Mouse (Mus musculus): ENCODE results near the gene Odf3. TPM values are rescaled to one million over a fixed set of nuclear protein-coding genes. Genes with fewer than 3 reads are reported as not detected.

The Odf3 gene
- total RNA-seq (2012; rRNA removed) = not detected in 2 replicates
- total RNA-seq (2014; rRNA removed) = not detected in 2 replicates
- not detected in 2 replicates for polyA plus RNA-seq (2012; ENCODE audit: insufficient read length, low read depth)

GRCm38 (mm10) chr7:140847755-140848580 lies at the start of gene Odf3:
Odf3 (plus strand) TSS chr7:140847805.
- Histone ChIP-seq H3K4me2 (ENCODE audit: insufficient read depth, low read depth, poor library complexity, severe bottlenecking) (no peak within 1 kb of the TSS), H3K79me2 (replicated peaks; ENCODE audit: control insufficient read depth, extremely low read depth, insufficient read depth, poor library complexity, severe bottlenecking) (no peaks in the 10 kb centered on the region), H3K9me3 (replicated peaks; ENCODE audit: low read length) (no peaks in the 10 kb centered on the region), H3K9ac (ENCODE audit: insufficient read depth, low read depth) (no peak within 1 kb of the TSS), H3K27me3 (replicated peaks) (peaks cover 42% of the 10 kb centered on the region), H3K4me1 (ENCODE audit: control insufficient read depth in 1 of 2, insufficient read depth in 2 of 2) (peaks cover 0 to 5% of the 10 kb centered on the region in 2 experiments; a peak in 2 of 4 replicates), H3K4me3 (replicated peaks in 1 of 3; ENCODE audit: low read depth in 2 of 3, low read length in 2 of 3, poor library complexity in 1 of 3) (no peak within 1 kb of the TSS), H3K27ac (ENCODE audit: insufficient read depth, low read depth) (no peak within 1 kb of the TSS), H3K36me3 (replicated peaks in 1 of 2; ENCODE audit: control insufficient read depth in 1 of 2, insufficient read depth in 1 of 2, low read length in 1 of 2) (peaks cover 17 to 24% of the 10 kb centered on the region in 2 experiments)
- in situ Hi-C loops (cut with MboI; ENCODE audit: low pct_ligation_motif_present, low pct_unique_long_range_greater_than_20kb, low sequenced_read_pairs) (loop anchor here (5.0 to 25.0 kb wide), 3 partner anchors 204 to 761 kb away; partner anchors contain the start of genes Caly, Prap1 and Rnh1), dilution Hi-C loops (cut with MboI; ENCODE audit: extremely low pct_ligation_motif_present, extremely low pct_unique_long_range_greater_than_20kb, low sequenced_read_pairs) (no loop called here)
- DNase-seq (ENCODE audit: extremely low read depth) = no peak
- TF ChIP-seq SMC3 (IDR thresholded peaks at IDR 0.05; ENCODE audit: low read depth, low read length) (no peak), USF2 (conservative IDR thresholded peaks at IDR 0.05; ENCODE audit: low read depth, low read length) (no peak), EP300 (IDR thresholded peaks at IDR 0.05; ENCODE audit: low read length) (no peak), HCFC1 (IDR thresholded peaks at IDR 0.05; ENCODE audit: low read depth, low read length) (no peak), E2F4 (IDR thresholded peaks at IDR 0.05; ENCODE audit: insufficient replicate concordance, low read depth, low read length) (no peak), CTCF (conservative IDR thresholded peaks at IDR 0.05 in 1 of 2, IDR thresholded peaks at IDR 0.05 in 1 of 2; ENCODE audit: low read depth in 2 of 2, low read length in 2 of 2) (no peak), JUND (conservative IDR thresholded peaks at IDR 0.05; ENCODE audit: low read depth, low read length) (no peak), JUN (IDR thresholded peaks at IDR 0.05; ENCODE audit: insufficient read depth, low read depth, low read length) (no peak), POLR2A (IDR thresholded peaks at IDR 0.05; ENCODE audit: low read depth, low read length) (no peak), ZMIZ1 (IDR thresholded peaks at IDR 0.05; ENCODE audit: low read depth, low read length) (no peak), BHLHE40 (IDR thresholded peaks at IDR 0.05; ENCODE audit: low read depth, low read length) (no peak), POLR2AphosphoS2 (IDR thresholded peaks at IDR 0.05; ENCODE audit: low read depth, low read length) (no peak), USF1 (IDR thresholded peaks at IDR 0.05; ENCODE audit: low read depth, low read length) (no peak)

- H3K36me3 ChIP-seq (replicated peaks in 1 of 2; ENCODE audit: control insufficient read depth in 1 of 2, insufficient read depth in 1 of 2, low read length in 1 of 2) = no peaks in the 10 kb centered on the region
- no peak overlapping the region for H3K9ac ChIP-seq (ENCODE audit: insufficient read depth, low read depth)
- H3K27me3 ChIP-seq (replicated peaks) = peaks cover 90% of the 10 kb centered on the region
- in situ Hi-C loops (cut with MboI; ENCODE audit: low pct_ligation_motif_present, low pct_unique_long_range_greater_than_20kb, low sequenced_read_pairs) (loop anchor here (25.0 kb wide), 1 partner anchor 611 kb away; no protein-coding TSS in a partner anchor), dilution Hi-C loops (cut with MboI; ENCODE audit: extremely low pct_ligation_motif_present, extremely low pct_unique_long_range_greater_than_20kb, low sequenced_read_pairs) (no loop called here)
- TF ChIP-seq POLR2A (IDR thresholded peaks at IDR 0.05; ENCODE audit: low read depth, low read length) (no peak), ZNF384 (IDR thresholded peaks at IDR 0.05; ENCODE audit: low read depth, low read length) (no peak), E2F4 (IDR thresholded peaks at IDR 0.05; ENCODE audit: insufficient replicate concordance, low read depth, low read length) (no peak), ZKSCAN1 (IDR thresholded peaks at IDR 0.05; ENCODE audit: borderline replicate concordance, low read depth, low read length) (no peak), GABPA (IDR thresholded peaks at IDR 0.05; ENCODE audit: insufficient replicate concordance, low read depth, low read length) (no peak), TCF12 (IDR thresholded peaks at IDR 0.05; ENCODE audit: low read depth, low read length) (no peak), UBTF (IDR thresholded peaks at IDR 0.05; ENCODE audit: low read depth, low read length) (no peak), JUND (conservative IDR thresholded peaks at IDR 0.05; ENCODE audit: low read depth, low read length) (no peak), BHLHE40 (IDR thresholded peaks at IDR 0.05; ENCODE audit: low read depth, low read length) (no peak)
- H3K4me1 ChIP-seq (ENCODE audit: control insufficient read depth in 1 of 2, insufficient read depth in 2 of 2) = no peaks in the 10 kb centered on the region
- H3K4me2 ChIP-seq (ENCODE audit: insufficient read depth, low read depth, poor library complexity, severe bottlenecking) = no peak overlapping the region
- no peak for DNase-seq (ENCODE audit: extremely low read depth)
- H3K27ac ChIP-seq (ENCODE audit: insufficient read depth, low read depth) = no peak overlapping the region
- no peak overlapping the region for H3K4me3 ChIP-seq (replicated peaks in 1 of 3; ENCODE audit: low read depth in 2 of 3, low read length in 2 of 3, poor library complexity in 1 of 3)
- no peaks in the 10 kb centered on the region for H3K9me3 ChIP-seq (replicated peaks; ENCODE audit: low read length)
- H3K79me2 ChIP-seq (replicated peaks; ENCODE audit: control insufficient read depth, extremely low read depth, insufficient read depth, poor library complexity, severe bottlenecking) = no peaks in the 10 kb centered on the region
Observed at GRCm38 (mm10) chr7:140798212-140798611, 49.4 kb upstream of the Odf3 start.
